10 mouse cellular contexts compared by ENCODE assay signal in genomic region chr3:57472407-57472806, GRCm38 (mm10). TPM values are rescaled to one million over a fixed set of nuclear protein-coding genes. Genes with fewer than 3 reads are reported as not detected.
A peak's percentile ranks its signal among the peaks of the same experiment; 100 is the strongest.
DNase-seq lines count a peak whose midpoint lies in the region; ATAC-seq and TF ChIP-seq lines count a peak whose summit lies in the region.
"Had no signal": no experiment of that assay in that cellular context is flagged by ENCODE, and none has a peak within 500 bp of the region (broad histone marks: within the 10 kb centered on the region; RNA-seq: fewer than 3 reads in every experiment).

No protein-coding gene starts in this region.

- intact Hi-C loops in heart, postnatal 25 days (cut with DNase I), result no loop called here

- no peak overlapping the region for H3K4me3 ChIP-seq in heart, embryonic 13.5 days
- no peak overlapping the region for H3K4me3 ChIP-seq in hindbrain, postnatal 0 days (ENCODE audit: low read length)
- no peak overlapping the region for H3K4me3 ChIP-seq in midbrain, embryonic 13.5 days (replicated peaks)

- H3K36me3 ChIP-seq in heart, embryonic 13.5 days, result peaks cover 20% of the 10 kb centered on the region
- no peaks in the 10 kb centered on the region for H3K36me3 ChIP-seq in hindbrain, postnatal 0 days (ENCODE audit: insufficient read depth, low read length)
- H3K36me3 ChIP-seq in midbrain, embryonic 13.5 days, result no peaks in the 10 kb centered on the region

- H3K9me3 ChIP-seq in heart, embryonic 13.5 days, result no peaks in the 10 kb centered on the region
- no peaks in the 10 kb centered on the region for H3K9me3 ChIP-seq in hindbrain, postnatal 0 days (ENCODE audit: low read length)
- no peaks in the 10 kb centered on the region for H3K9me3 ChIP-seq in midbrain, embryonic 13.5 days

- peaks cover 37% of the 10 kb centered on the region for H3K4me1 ChIP-seq in heart, embryonic 13.5 days
- H3K4me1 ChIP-seq in hindbrain, postnatal 0 days (ENCODE audit: insufficient read depth, low read length), result peaks cover 8% of the 10 kb centered on the region
- peaks cover 28% of the 10 kb centered on the region for H3K4me1 ChIP-seq in midbrain, embryonic 13.5 days (replicated peaks)

- no peaks in the 10 kb centered on the region for H3K27me3 ChIP-seq in heart, embryonic 13.5 days (replicated peaks)
- H3K27me3 ChIP-seq in hindbrain, postnatal 0 days (ENCODE audit: insufficient read depth, low read length), result no peaks in the 10 kb centered on the region
- no peaks in the 10 kb centered on the region for H3K27me3 ChIP-seq in midbrain, embryonic 13.5 days

- no peak overlapping the region for H3K4me2 ChIP-seq in heart, embryonic 13.5 days
- H3K4me2 ChIP-seq in hindbrain, postnatal 0 days (ENCODE audit: low read depth, low read length), result no peak overlapping the region
- H3K4me2 ChIP-seq in midbrain, embryonic 13.5 days (replicated peaks), result no peak overlapping the region

- H3K9ac ChIP-seq in heart, embryonic 13.5 days, result peak overlapping the region; percentile 55
- no peak overlapping the region for H3K9ac ChIP-seq in hindbrain, postnatal 0 days (replicated peaks; ENCODE audit: low read length)
- no peak overlapping the region for H3K9ac ChIP-seq in midbrain, embryonic 13.5 days (replicated peaks)

- no peak for DNase-seq in heart, postnatal 25 days (ENCODE audit: low spot score)
- peak; percentile 43 for DNase-seq in embryo, embryonic 11.5 days (ENCODE audit: low read depth, low spot score)
- peak; percentile 55 for DNase-seq in hindbrain, postnatal 0 days (ENCODE audit: low spot score)
- no peak for DNase-seq in adrenal gland, postnatal 4 days (ENCODE audit: low spot score in 2 of 2)
- no peak for DNase-seq in right cerebral cortex, adult 2 months (ENCODE audit: low spot score in 2 of 2)

- ATAC-seq in heart, embryonic 13.5 days (ENCODE audit: extremely low read depth, insufficient number of reproducible peaks, low FRiP score, low TSS enrichment), result no peak
- peak; percentile 77 for ATAC-seq in hindbrain, postnatal 0 days
- ATAC-seq in midbrain, embryonic 13.5 days, result peak; percentile 79
- no peak for ATAC-seq in frontal cortex, adult (ENCODE audit: low TSS enrichment)

- H3K27ac ChIP-seq in heart, embryonic 13.5 days (replicated peaks), result peak overlapping the region; percentile 40
- no peak overlapping the region for H3K27ac ChIP-seq in hindbrain, postnatal 0 days
- no peak overlapping the region; the same call in 1 of the 2 replicates for H3K27ac ChIP-seq in midbrain, embryonic 13.5 days

- no peak for TF ChIP-seq CTCF in hindbrain, postnatal 0 days (IDR thresholded peaks at IDR 0.05; ENCODE audit: low read depth)

- WGBS in heart, embryonic 13.5 days, result 37% methylated on average over 4 of the region's 4 CpGs
- WGBS in hindbrain, postnatal 0 days, result 37% methylated on average over 4 of the region's 4 CpGs
- 32% methylated on average over 4 of the region's 4 CpGs for WGBS in midbrain, embryonic 13.5 days

RNA-seq across cellular contexts. Expression of gene Tm4sf4, which starts 47.3 kb away (rescaled TPM):
- 0.70 and 1.4 TPM in 2 replicates for polyA plus RNA-seq in heart, embryonic 13.5 days (2015; fragmentation: Nextera tagmentation; extraction: Ambion mirVana)
- total RNA-seq in heart, postnatal 25 days (2021), result under 1 TPM in 1 of 2 experiments, not detected in 1; 0.28 TPM
- 0.43 TPM in 1 of 2 replicates, not detected in the other for total RNA-seq in hindbrain, postnatal 0 days (2014; rRNA removed)
- polyA plus RNA-seq in hindbrain, postnatal 0 days (2015; fragmentation: Nextera tagmentation; extraction: Ambion mirVana), result 0.19 and 0.23 TPM in 2 replicates
- not detected in 2 replicates for polyA plus RNA-seq in midbrain, embryonic 13.5 days (2015; fragmentation: Nextera tagmentation; extraction: Ambion mirVana)
- total RNA-seq in adrenal gland, postnatal 4 days (2021), result 10 to 100 TPM in 1 of 2 experiments, 1 to 10 TPM in 1; 8.9 to 15.3 TPM
- total RNA-seq: hematopoietic stem cell, adult 5-6 weeks; megakaryocyte, adult 5-6 weeks had no signal

Comparison
In these comparisons a context has a peak if more than half of its experiments do, and no peak if none do; other contexts are left out.
1. ATAC-seq: peak in hindbrain, postnatal 0 days (single experiment) and midbrain, embryonic 13.5 days (single experiment); none in heart, embryonic 13.5 days (single experiment) and frontal cortex, adult (single experiment).
2. DNase-seq: peak in embryo, embryonic 11.5 days (single experiment) and hindbrain, postnatal 0 days (single experiment); none in heart, postnatal 25 days (single experiment), adrenal gland, postnatal 4 days (0 of 2) and right cerebral cortex, adult 2 months (0 of 2).